Mouse (Mus musculus) layer of hippocampus, adult 8-10 months (tissue): Measurements from ENCODE around the gene Nfasc. TPM values are rescaled to one million over a fixed set of nuclear protein-coding genes. Genes with fewer than 3 reads are reported as not detected.

Experiments used
- DNase-seq, 2 experiments: peaks; one replicate each; pipeline ENCODE4 v3.0.0; 2022; ENCODE audit warnings: low spot score in 2 of 2
- total RNA-seq, 4 experiments: library from RNA; stranded (reverse); gene quantifications; 2 replicates each; pipeline ENCODE4 v1.2.4; 2022

Nfasc gene
- total RNA-seq, 4 experiments from 2014 or later = 153 to 171 (median 158) TPM

- no peak for DNase-seq
Measured at GRCm38 (mm10) chr1:132586679-132587201, 154.9 kb downstream of the Nfasc start.

- no peak for DNase-seq
Measured at GRCm38 (mm10) chr1:132585376-132585775, 156.2 kb downstream of the Nfasc start.

- no peak for DNase-seq
Measured at GRCm38 (mm10) chr1:132582998-132583604, 158.5 kb downstream of the Nfasc start.

GRCm38 (mm10) chr1:132581845-132582839, 159.5 kb downstream of the Nfasc start:
- no peak for DNase-seq

DNA sequence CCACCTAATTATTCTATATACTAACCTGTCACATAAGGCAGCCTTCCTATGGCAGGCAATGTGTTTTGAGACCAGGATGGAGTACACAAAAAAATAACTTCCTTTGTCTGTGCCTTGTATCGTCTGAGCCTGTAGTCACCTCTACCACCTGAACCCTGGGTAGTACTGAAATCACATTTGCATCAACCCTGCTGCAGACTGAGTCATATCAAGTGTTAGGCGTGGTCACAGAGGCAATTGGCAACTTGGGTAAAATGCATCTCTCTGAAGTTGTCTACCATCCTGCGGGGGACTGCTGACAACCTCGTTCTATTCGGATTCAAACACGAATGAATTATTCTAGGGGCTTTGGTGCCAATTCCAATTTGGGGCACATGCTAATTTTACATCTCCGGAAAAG, 161.5 kb downstream of the Nfasc start:
- no peak for DNase-seq

- DNase-seq = no peak
Measured at GRCm38 (mm10) chr1:132576845-132577244, 164.8 kb downstream of the Nfasc start.

DNA sequence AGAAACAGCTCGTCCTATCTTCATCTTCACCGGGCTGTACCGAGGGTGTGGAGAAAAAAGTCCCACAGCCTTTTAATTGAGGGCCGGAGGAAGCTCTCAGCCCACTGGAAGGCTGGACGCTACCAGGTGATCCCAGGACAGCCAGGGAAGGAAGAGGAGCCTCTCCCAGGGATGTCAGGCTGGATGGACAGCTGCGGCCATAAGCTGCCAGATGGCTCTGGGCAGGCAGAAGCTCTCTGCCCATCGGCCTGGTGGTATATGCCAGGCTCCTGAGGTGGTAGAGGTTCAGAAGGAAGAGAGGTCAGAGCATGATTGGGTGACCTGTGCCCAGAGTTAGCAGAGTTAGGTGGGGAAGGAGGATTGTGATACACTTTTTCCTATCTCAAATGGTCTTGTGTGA, 168.7 kb downstream of the Nfasc start:
- no peak for DNase-seq

- no peak for DNase-seq
Measured at GRCm38 (mm10) chr1:132571613-132572012, 170.0 kb downstream of the Nfasc start.

- no peak for DNase-seq
Measured at GRCm38 (mm10) chr1:132570906-132571305, 170.7 kb downstream of the Nfasc start.

GRCm38 (mm10) chr1:132570068-132570780, 171.4 kb downstream of the Nfasc start:
- no peak for DNase-seq

DNA sequence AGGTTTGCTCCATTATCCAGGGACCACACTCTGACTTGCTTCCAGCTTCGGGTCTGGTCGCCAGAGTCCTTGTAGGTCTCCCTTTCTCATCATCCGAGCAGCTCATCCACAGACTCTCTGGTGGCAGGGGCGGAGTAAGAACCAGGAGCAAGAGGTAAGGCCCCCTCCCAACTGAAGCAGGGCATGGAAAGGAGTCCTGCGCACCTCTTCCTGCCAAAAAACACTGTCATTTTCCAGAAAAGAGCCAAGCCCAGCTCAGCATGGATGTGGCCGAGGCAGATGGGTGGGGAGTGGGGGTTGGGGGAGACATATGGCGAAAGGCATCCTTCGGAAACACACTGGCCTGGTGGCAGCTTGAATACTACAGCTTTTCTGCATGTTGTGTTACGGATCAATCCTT, 172.1 kb downstream of the Nfasc start:
- peak in 1 of 2 experiments; percentile 47 for DNase-seq

DNA sequence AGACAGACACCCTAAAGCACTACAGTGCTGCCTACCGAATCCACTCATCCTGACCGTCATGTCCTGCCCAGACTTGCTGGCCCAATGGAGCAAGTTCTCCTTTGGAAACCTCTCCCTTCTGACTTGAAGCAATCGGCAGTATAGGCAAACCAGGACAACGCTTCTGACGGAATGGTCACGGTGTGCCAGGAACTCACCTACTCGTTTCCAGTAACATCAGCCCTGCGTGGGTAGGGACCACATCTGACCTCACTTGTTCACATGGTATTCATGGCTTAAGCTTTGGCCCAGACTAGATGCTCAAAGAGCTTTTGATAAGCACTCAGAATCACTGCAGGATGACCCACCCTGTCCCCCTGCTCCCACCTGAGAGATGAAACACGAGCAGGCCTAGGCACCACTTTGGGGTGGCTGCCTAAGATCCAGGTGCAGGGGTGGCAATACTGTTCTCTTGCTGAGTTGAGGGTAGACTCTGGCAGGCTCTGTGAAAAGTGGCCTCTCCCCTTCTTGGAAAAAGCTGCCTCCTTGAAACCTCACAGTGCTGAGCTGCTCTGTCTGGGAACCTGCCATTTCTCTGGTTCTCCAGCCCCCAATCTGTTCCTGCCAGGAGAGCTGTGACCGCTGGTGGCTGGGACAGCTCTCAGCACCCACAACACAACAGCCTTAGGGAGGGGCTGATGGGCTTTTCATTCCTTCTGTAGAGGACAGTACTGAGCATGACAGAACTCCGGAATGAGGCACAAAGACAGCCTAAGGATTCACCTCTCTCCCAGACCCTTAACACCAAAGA, 174.1 kb downstream of the Nfasc start:
- no peak for DNase-seq

GRCm38 (mm10) chr1:132565766-132566165, 175.8 kb downstream of the Nfasc start:
- no peak for DNase-seq

DNA sequence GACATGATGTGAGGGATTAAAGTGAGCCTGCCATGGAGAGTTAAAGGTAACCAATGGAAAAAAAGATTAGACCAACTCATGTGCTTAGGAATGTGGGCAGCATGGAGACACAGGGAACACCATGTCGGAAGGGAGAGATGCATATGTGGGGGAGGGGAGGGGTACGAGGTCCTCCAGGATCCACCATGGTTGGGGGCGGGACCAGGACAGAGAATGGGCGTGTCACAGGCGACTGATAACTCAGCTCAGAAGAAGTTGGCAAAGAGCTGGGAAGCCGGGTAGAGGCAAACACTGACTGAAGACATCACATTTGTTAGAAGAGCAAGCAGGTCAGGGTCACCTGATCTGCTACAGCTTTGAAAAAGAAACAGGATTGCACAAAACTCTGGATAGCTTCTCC, 176.7 kb downstream of the Nfasc start:
- DNase-seq = no peak

DNA sequence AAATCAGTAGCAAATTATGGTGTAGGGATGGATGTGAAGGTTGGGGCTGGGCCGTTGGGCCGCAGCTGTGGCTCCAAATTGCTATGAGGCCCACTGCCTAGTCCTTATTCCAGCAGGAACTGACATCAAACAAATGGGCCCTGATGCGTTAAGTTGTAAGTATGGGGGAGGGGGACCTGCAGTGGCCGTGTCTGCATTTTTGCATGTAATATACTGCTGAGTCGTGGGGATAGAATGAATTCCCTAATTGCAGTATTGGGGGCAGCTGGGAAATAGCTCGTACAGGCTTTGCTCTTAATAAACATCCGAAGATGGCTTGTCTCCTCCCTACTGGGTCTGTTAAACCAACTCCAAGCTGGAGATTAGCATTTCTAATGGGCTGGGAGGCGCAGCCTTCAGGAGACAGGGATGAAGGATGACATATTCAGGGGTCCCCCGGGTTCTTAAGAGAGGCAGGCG, 179.2 kb downstream of the Nfasc start:
- no peak for DNase-seq

GRCm38 (mm10) chr1:132560907-132561700, 180.5 kb downstream of the Nfasc start:
- no peak for DNase-seq

- no peak for DNase-seq
Measured at GRCm38 (mm10) chr1:132559045-132559444, 182.6 kb downstream of the Nfasc start.

GRCm38 (mm10) chr1:132557901-132558631, 183.5 kb downstream of the Nfasc start:
- no peak for DNase-seq

GRCm38 (mm10) chr1:132543789-132544188, 197.8 kb downstream of the Nfasc start:
- no peak for DNase-seq
